Mouse (Mus musculus) kidney, adult 2 months (tissue): ENCODE data around the gene Nlgn2. TPM values are rescaled to one million over a fixed set of nuclear protein-coding genes. Genes with fewer than 3 reads are reported as not detected.

Source experiments
- DNase-seq: peaks from one replicate; pipeline ENCODE4 v3.0.0; 2021
- H3K27ac ChIP-seq: fragments of 200-500 bp; 2 replicates; pipeline ENCODE4 v1.5.1; 2012; ENCODE audit warnings: low read depth, low read length, control low read depth, inconsistent platforms; ENCODE audit not compliant: insufficient read depth
- H3K27me3 ChIP-seq: fragments of 200-500 bp; replicated peaks from 2 replicates; pipeline ENCODE4 v1.6.1; 2012; ENCODE audit warnings: mild to moderate bottlenecking, moderate library complexity, low read length, inconsistent platforms; ENCODE audit not compliant: control insufficient read depth, insufficient read depth
- H3K36me3 ChIP-seq: fragments of 200-500 bp; 2 replicates; pipeline ENCODE4 v1.6.1; 2012; ENCODE audit warnings: mild to moderate bottlenecking, moderate library complexity, low read length, inconsistent platforms; ENCODE audit not compliant: control insufficient read depth, insufficient read depth
- H3K4me1 ChIP-seq: fragments of 200-500 bp; 2 replicates; pipeline ENCODE4 v1.6.1; 2011; ENCODE audit warnings: low read length; ENCODE audit not compliant: control insufficient read depth, insufficient read depth
- H3K4me3 ChIP-seq: fragments of 200-500 bp; 2 replicates; pipeline ENCODE4 v1.5.1; 2011; ENCODE audit warnings: mild to moderate bottlenecking, low read depth, low read length, control low read depth; ENCODE audit not compliant: insufficient read depth
- CTCF ChIP-seq: fragments of 200-500 bp; conservative IDR thresholded peaks from 2 replicates; pipeline ENCODE4 v1.5.1; 2011; ENCODE audit warnings: low read depth, mild to moderate bottlenecking, control low read depth, low read length, moderate library complexity, mixed read lengths; ENCODE audit not compliant: insufficient read depth, insufficient read length
- POLR2A ChIP-seq: fragments of 200-500 bp; IDR thresholded peaks from one replicate; pipeline ENCODE4 v1.6.1; 2011; ENCODE audit warnings: low read depth, low read length, control low read depth
- WGBS: fragments of 180-500 bp; shearing (Covaris S2); methylation state at CpG from one replicate; pipeline ENCODE4 v1.1.7; 2018; 5-methylcytosine and 5-hydroxymethylcytosine counted together
- polyA plus RNA-seq: library from polyadenylated mRNA; depleted of rRNA; stranded (reverse); fragments of >200 nt; gene quantifications from 2 replicates; pipeline ENCODE4 v1.2.3, GENCODE M21; 2012; rRNA removed

Gene Nlgn2
- polyA plus RNA-seq, 1 experiment, result 6.4 TPM

- no peak overlapping the region for H3K27ac ChIP-seq
- H3K4me3 ChIP-seq, result no peak overlapping the region
- no peaks in the 10 kb centered on the region for H3K4me1 ChIP-seq
- TF ChIP-seq CTCF (no peak), POLR2A (no peak)
- no peaks in the 10 kb centered on the region for H3K27me3 ChIP-seq
- 68% methylated on average over 23 of the region's 23 CpGs for WGBS
- no peaks in the 10 kb centered on the region for H3K36me3 ChIP-seq
- DNase-seq, result no peak
These were observed 59.2 kb downstream of the Nlgn2 start for GRCm38 (mm10) chr11:69778258-69778982.

DNA sequence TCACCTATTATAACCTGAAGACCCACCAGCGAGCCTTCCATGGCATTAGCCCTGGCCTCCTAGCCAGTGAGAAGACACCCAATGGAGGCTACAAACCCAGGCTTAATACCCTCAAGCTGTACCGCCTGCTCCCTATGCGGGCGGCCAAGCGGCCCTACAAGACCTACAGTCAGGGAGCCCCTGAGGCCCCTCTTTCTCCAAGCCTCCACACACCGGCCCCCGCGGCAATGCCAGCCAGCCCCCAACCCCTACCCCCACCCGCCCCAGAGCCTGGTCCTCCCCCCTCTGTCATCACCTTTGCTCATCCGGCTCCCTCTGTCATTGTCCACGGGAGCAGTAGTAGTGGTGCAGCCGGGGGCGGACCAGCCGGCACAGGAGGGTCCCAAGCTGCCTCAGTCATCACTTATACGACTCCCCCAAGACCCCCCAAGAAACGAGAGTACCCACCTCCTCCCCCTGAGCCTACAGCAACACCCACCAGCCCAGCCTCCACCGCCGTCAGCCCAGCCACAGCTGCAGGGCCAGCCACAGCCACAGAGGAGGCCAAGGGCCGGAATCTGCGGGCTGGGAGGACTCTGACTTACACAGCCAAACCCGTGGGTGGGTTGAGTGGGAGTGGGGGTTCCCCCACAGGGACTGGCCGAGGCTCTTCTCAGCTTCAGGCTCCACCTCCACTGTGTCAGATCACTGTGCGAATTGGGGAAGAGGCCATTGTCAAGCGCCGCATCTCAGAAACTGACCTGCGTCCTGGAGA lies 59.9 kb downstream of the Nlgn2 start:
- no peak overlapping the region for H3K27ac ChIP-seq
- TF ChIP-seq POLR2A (no peak), CTCF (no peak)
- no peak for DNase-seq
- H3K4me1 ChIP-seq, result no peaks in the 10 kb centered on the region
- no peaks in the 10 kb centered on the region for H3K36me3 ChIP-seq
- no peaks in the 10 kb centered on the region for H3K27me3 ChIP-seq
- 64% methylated on average over 26 of the region's 26 CpGs for WGBS
- no peak overlapping the region for H3K4me3 ChIP-seq

GRCm38 (mm10) chr11:69776488-69776887 lies 61.1 kb downstream of the Nlgn2 start:
- DNase-seq, result no peak
- Histone ChIP-seq H3K27ac (no peak overlapping the region), H3K4me3 (no peak overlapping the region), H3K4me1 (no peaks in the 10 kb centered on the region), H3K36me3 (no peaks in the 10 kb centered on the region), H3K27me3 (no peaks in the 10 kb centered on the region)
- WGBS, result 90% methylated on average over 20 of the region's 20 CpGs
- TF ChIP-seq POLR2A, result no peak
- no peak for TF ChIP-seq CTCF

DNA sequence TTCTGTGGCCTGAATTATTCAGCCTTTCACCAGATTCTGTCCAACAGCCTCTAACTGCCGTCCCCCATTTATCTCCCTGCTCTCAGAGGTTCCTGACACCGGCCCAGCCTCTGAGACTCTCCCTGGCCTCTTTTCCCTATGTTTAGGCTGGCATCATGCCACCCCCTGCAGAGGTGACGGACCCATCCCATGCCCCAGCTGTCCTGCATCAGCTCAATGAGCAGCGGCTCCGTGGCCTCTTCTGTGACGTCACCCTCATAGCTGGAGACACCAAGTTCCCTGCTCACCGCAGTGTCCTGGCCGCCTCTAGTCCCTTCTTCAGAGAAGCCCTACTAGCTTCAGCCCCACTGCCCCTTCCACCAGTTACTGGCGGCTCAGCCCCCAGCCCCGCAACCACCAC lies 61.9 kb downstream of the Nlgn2 start:
- no peaks in the 10 kb centered on the region for H3K4me1 ChIP-seq
- no peak overlapping the region for H3K27ac ChIP-seq
- DNase-seq, result no peak
- no peaks in the 10 kb centered on the region for H3K27me3 ChIP-seq
- H3K4me3 ChIP-seq, result no peak overlapping the region
- 72% methylated on average over 10 of the region's 10 CpGs for WGBS
- H3K36me3 ChIP-seq, result no peaks in the 10 kb centered on the region
- TF ChIP-seq POLR2A, result no peak
- no peak for TF ChIP-seq CTCF

DNA sequence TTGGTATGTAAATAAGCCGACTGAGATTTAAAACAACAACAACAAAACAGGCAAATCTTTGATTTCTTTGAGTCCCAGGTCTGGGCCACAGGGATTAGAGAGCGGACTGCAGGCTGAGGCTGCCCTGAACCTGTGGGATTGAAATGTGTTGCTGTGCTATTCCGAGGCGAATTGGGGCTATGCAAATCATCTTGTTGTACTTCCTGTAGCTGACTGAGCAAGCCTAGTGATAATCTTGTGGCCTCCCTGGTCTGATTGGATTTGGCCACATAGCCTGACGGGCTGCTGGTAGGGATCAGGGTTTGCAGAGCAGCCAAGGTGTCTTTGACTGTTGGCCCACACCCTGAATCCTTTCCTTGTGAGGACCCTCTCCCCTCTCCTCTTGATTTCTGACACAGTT lies 62.6 kb downstream of the Nlgn2 start:
- Histone ChIP-seq H3K27me3 (no peaks in the 10 kb centered on the region), H3K27ac (no peak overlapping the region), H3K4me1 (no peaks in the 10 kb centered on the region), H3K4me3 (no peak overlapping the region), H3K36me3 (no peaks in the 10 kb centered on the region)
- TF ChIP-seq POLR2A (no peak), CTCF (no peak)
- WGBS, result 63% methylated on average over 5 of the region's 5 CpGs
- DNase-seq, result no peak

Other genes with a start within 250 kb of the Nlgn2 start
- 20.0 and 22.5 TPM in 2 replicates for gene Atp1b2, start 231.8 kb downstream of the Nlgn2 start, polyA plus RNA-seq
- 0.42 and 0.48 TPM in 2 replicates for gene Shbg, start 219.9 kb downstream of the Nlgn2 start, polyA plus RNA-seq
- 16.7 and 18.8 TPM in 2 replicates for gene Sat2, start 215.8 kb downstream of the Nlgn2 start, polyA plus RNA-seq
- gene Fxr2, start 204.8 kb downstream of the Nlgn2 start, polyA plus RNA-seq, result 49.9 and 50.8 TPM in 2 replicates
- 0.58 and 0.70 TPM in 2 replicates for gene Sox15, start 182.5 kb downstream of the Nlgn2 start, polyA plus RNA-seq
- gene Mpdu1, start 175.1 kb downstream of the Nlgn2 start, polyA plus RNA-seq, result 143 and 147 TPM in 2 replicates
- 8.5 and 10.7 TPM in 2 replicates for gene Cd68, start 171.6 kb downstream of the Nlgn2 start, polyA plus RNA-seq
- 200 and 244 TPM in 2 replicates for gene Eif4a1, start 165.4 kb downstream of the Nlgn2 start, polyA plus RNA-seq
- gene Senp3, start 155.7 kb downstream of the Nlgn2 start, polyA plus RNA-seq, result 41.8 and 43.5 TPM in 2 replicates
- 3.8 and 4.1 TPM in 2 replicates for gene Tnfsf13, start 152.0 kb downstream of the Nlgn2 start, polyA plus RNA-seq
- 55.5 and 65.1 TPM in 2 replicates for gene Tnfsf12, start 141.9 kb downstream of the Nlgn2 start, polyA plus RNA-seq
- gene Tnfsfm13, start 141.7 kb downstream of the Nlgn2 start, polyA plus RNA-seq, result 11.0 and 11.6 TPM in 2 replicates
- 25.3 and 37.8 TPM in 2 replicates for gene Polr2a, start 79.1 kb downstream of the Nlgn2 start, polyA plus RNA-seq
- gene Slc35g3, start 75.8 kb downstream of the Nlgn2 start, polyA plus RNA-seq, result 0.05 and 0.10 TPM in 2 replicates
- 22.3 and 24.4 TPM in 2 replicates for gene Zbtb4, start 71.9 kb downstream of the Nlgn2 start, polyA plus RNA-seq
- gene Chrnb1, start 41.8 kb downstream of the Nlgn2 start, polyA plus RNA-seq, result 11.9 and 14.3 TPM in 2 replicates
- gene Fgf11, start 35.9 kb downstream of the Nlgn2 start, polyA plus RNA-seq, result 2.6 and 3.3 TPM in 2 replicates
- 19.2 and 22.4 TPM in 2 replicates for gene Tmem102, start 32.2 kb downstream of the Nlgn2 start, polyA plus RNA-seq
- 0.02 and 0.04 TPM in 2 replicates for gene Gm39566, start 22.5 kb downstream of the Nlgn2 start, polyA plus RNA-seq
- 0.20 and 0.26 TPM in 2 replicates for gene Spem2, start 19.3 kb downstream of the Nlgn2 start, polyA plus RNA-seq
- 0.28 and 0.38 TPM in 2 replicates for gene Spem1, start 15.6 kb downstream of the Nlgn2 start, polyA plus RNA-seq
- gene Tmem256, start 730 bp upstream of the Nlgn2 start, polyA plus RNA-seq, result 513 and 551 TPM in 2 replicates
- gene Plscr3, start 8.6 kb upstream of the Nlgn2 start, polyA plus RNA-seq, result 57.1 and 63.9 TPM in 2 replicates
- 7.9 and 9.3 TPM in 2 replicates for gene Tnk1, start 20.9 kb upstream of the Nlgn2 start, polyA plus RNA-seq
- not detected in 2 replicates for gene Tmem95, start 40.2 kb upstream of the Nlgn2 start, polyA plus RNA-seq
- gene Kctd11, start 43.6 kb upstream of the Nlgn2 start, polyA plus RNA-seq, result 4.8 TPM in 2 replicates
- 1.7 and 6.1 TPM in 2 replicates for gene Acap1, start 57.8 kb upstream of the Nlgn2 start, polyA plus RNA-seq
- gene 2810408A11Rik, start 63.2 kb upstream of the Nlgn2 start, polyA plus RNA-seq, result 0.94 and 0.99 TPM in 2 replicates
- 72.0 and 80.1 TPM in 2 replicates for gene Neurl4, start 63.3 kb upstream of the Nlgn2 start, polyA plus RNA-seq
- 72.9 and 75.5 TPM in 2 replicates for gene Gps2, start 76.1 kb upstream of the Nlgn2 start, polyA plus RNA-seq
- 465 and 575 TPM in 2 replicates for gene Eif5a, start 84.2 kb upstream of the Nlgn2 start, polyA plus RNA-seq
- gene Ybx2, start 98.0 kb upstream of the Nlgn2 start, polyA plus RNA-seq, result 60.5 and 71.7 TPM in 2 replicates
- 74.2 and 78.6 TPM in 2 replicates for gene Slc2a4, start 110.4 kb upstream of the Nlgn2 start, polyA plus RNA-seq
- 39.2 and 40.0 TPM in 2 replicates for gene Cldn7, start 127.0 kb upstream of the Nlgn2 start, polyA plus RNA-seq
- 84.4 and 104 TPM in 2 replicates for gene Ctdnep1, start 143.4 kb upstream of the Nlgn2 start, polyA plus RNA-seq
- 66.3 and 68.4 TPM in 2 replicates for gene Elp5, start 144.7 kb upstream of the Nlgn2 start, polyA plus RNA-seq
- 746 and 1,018 TPM in 2 replicates for gene Gabarap, start 153.4 kb upstream of the Nlgn2 start, polyA plus RNA-seq
- gene Phf23, start 158.0 kb upstream of the Nlgn2 start, polyA plus RNA-seq, result 16.0 and 21.4 TPM in 2 replicates
- gene Dvl2, start 162.8 kb upstream of the Nlgn2 start, polyA plus RNA-seq, result 8.5 and 9.6 TPM in 2 replicates
- 249 and 308 TPM in 2 replicates for gene Acadvl, start 177.6 kb upstream of the Nlgn2 start, polyA plus RNA-seq
- gene Dlg4, start 179.2 kb upstream of the Nlgn2 start, polyA plus RNA-seq, result 8.1 and 8.3 TPM in 2 replicates
- gene Asgr1, start 216.3 kb upstream of the Nlgn2 start, polyA plus RNA-seq, result 0.25 and 0.41 TPM in 2 replicates